Mouse (Mus musculus) thymus, postnatal 4 days (tissue): ENCODE measurements around the gene Gzmk.
A peak's percentile ranks its signal among the peaks of the same experiment; 100 is the strongest.
"Not testable (repeated sequence)": the region's sequence is repeated elsewhere in the genome, so short reads cannot be mapped to it uniquely, and the experiment has no call there.

Source experiments
- DNase-seq: peaks from one replicate; pipeline ENCODE4 v3.0.0; 2021

Gene Gzmk

DNA sequence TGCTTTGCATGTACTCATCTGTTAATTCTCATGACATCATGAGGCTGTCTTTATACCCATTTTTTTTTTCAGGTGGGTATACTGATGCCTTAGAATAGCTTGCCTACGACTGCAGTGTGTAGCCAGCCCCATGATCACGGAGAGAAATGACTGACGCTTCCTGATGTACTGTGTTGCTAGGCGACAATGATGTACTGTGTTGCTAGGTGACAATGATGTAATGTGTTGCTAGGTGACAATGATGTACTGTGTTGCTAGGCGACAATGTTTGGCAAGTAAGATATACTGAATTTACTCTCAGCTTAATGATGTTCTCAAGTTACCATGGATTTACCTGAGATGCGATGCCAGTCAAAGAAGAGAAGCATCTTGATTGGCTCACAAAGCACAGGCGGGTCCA, at the start of gene Gzmk:
Gene Gzmk (minus strand): TSS at position 98 of the 400 bp plus-strand sequence.
- no peak for DNase-seq

DNA sequence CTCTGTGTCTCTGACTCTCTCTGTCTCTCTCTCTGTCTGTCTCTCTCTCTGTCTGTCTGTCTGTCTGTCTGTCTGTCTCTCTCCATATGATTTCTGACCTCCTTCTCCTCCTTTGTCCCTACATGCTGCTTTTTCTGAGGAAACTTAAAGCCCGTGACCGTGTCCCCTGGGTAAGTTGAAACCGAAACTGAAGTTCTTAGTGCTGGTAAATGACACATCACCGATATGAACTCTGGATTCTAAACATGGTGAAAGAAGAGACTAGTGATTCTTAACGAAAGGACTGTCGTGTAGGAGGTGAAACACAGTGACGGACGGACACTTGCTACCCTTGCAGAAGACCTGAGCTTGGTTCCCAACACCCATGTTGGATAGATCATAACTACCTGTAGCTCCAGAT, 45.5 kb upstream of the Gzmk start:
- DNase-seq, result no peak

DNA sequence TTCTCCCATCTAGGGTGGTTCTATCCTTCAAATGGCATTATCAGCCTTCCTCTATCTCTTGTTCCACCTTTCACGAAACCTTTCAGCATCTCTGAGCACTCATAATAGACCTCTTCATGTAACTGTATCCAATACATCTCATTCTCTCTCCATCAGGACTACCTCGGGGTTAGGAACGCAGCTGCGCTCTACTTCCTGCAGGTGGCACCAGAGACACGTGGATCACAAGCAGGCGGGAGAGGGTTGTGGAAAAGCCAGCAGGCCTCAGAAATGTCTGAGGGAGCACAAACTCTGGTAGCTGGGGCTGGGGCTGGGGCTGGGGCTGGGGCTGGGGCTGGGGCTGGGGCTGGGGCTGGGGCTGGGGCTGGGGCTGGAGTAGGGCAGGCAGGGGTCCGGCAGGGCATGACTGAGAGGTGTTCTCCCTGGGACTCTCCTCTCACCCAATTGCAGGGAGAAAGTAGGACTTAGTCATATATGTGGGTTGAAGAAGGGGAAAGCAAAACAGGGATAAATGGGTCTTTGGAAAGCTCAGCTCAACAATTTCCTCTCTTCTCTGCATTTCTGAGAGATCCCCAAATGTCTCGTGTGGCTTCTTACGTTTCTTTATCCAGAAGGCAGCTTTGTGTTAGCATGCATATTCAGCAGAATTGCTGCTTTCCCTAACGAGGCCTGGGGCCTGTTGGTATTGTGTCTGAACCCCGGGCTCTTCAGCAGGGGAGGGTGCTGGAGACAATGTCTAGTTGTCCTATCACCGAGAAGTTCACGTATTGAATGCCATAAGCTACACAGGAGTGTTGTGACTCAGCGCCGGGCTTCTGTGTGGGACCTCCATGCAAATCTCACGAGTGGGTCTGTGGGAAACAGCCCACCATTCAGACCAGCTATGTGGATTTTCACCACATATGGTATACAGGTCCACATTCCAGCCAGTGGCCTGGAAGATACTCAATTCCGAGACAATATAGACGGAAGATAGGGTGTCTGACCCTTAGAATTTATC, 44.4 kb upstream of the Gzmk start:
- peak; percentile 79 for DNase-seq

DNA sequence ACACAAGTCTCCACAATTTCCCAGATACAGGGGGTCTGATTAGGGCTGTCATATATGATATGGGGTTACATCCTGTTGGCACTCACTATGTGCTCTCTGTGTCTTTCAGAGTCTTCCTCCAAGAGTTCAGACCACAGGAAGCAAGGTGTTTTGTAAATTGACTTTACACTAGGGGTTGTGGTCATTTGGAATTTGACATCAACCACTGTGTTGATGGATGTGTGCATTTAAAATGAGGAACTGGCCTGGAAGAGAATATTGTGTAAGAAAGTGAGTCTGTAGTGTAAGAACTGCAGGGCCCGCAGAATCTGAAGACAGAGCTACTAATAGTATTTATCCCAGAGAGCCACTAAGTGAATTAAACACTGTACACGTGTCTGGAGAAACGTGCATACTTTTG, 41.5 kb upstream of the Gzmk start:
- no peak for DNase-seq

DNA sequence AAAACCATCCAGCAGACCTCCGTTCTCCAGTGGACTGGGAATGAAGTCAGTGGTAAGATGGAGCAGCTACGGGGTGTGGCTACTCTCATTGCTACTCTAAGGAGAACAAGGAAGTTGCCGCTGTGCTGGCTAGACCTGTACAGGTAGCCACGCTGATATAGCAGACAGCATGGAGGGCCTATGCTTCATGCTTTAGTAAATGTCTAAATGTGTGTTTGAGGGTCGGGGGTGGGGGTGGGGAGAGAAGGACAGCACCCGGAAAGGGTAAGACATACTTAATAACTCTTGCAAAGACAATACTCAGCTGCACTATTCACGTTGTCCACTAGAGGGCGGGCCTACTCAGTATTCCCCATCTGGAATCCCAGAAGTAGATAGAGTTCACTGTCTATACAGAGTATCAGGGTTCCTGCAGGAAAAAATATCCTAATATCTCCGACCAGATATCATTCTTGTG, 40.8 kb upstream of the Gzmk start:
- peak; percentile 80 for DNase-seq

DNA sequence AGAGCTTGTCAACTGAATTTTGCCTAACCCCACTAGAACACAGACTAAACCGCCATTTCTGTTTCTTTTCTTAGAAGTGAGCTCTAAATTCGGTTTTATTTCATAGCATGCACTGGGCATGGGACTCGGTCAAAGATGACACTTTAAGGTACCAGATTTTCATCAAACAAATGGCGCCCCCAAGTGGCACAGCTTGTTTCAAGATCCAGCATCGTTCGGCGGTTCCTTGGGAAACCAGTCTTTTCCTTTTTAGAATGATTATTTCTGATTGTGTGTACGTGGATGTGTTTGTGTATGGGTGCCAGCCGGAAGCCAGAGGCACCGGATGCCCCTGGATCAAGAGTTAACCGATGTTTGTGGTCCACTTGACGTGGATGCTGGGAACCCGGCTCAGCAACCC, 39.5 kb upstream of the Gzmk start:
- DNase-seq, result peak; percentile 78

DNA sequence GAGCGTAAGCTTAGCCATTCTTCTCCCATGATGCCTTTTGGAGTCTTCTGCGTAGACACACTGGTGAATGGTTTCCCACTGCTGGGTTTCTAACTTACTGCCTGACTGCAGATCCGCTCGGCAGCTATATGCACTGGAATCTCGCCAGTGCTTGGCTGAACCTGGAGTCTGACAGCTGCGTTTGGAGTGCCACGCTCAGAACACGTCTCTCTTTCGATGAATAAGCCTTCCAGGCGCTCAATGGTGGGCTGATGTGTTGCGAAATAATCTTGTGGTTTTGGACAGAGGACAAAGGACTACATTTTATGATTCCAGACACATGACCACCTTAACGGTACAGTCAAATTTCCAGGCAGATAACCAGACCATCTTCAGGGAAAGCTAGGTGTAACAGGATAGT, 37.1 kb upstream of the Gzmk start:
- DNase-seq, result no peak

DNA sequence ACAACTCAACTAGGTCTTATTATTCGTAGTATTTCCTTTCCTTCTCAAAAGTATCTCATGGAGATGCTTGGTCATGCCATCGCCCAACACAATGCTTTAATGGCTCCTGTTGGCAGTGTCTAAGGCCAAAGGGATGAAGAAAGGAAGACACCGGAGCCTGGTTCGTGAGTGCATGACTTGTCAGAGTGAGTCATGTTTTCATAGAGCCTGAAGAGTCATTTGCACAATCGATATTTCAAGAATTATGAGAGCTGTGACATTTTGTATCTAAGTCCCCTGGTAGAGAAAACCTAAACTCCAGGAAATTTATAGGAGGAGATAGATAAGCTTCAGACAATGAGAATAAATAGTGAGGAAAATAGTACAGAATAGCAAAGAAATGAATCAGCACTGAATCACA, 33.5 kb upstream of the Gzmk start:
- no peak for DNase-seq

DNA sequence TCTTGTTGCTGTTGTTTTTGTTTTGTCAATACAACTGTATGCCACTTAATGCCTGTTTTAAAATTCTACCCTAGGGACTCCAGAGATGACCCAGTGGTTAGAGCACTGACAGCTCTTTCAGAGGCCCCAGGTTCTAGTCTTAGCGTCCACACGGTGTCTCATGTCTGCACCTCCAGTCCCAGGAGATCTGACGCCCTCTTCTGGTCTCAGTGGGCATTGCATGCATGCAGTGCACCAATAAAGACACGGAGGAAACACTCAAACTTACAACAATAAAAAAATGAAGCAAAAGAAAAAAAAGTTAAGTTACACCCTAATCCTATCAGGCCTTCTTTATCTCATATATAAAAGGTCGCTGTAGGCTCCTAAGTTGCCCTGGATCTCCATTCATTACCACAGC, 31.5 kb upstream of the Gzmk start:
- DNase-seq, result peak; percentile 69

DNA sequence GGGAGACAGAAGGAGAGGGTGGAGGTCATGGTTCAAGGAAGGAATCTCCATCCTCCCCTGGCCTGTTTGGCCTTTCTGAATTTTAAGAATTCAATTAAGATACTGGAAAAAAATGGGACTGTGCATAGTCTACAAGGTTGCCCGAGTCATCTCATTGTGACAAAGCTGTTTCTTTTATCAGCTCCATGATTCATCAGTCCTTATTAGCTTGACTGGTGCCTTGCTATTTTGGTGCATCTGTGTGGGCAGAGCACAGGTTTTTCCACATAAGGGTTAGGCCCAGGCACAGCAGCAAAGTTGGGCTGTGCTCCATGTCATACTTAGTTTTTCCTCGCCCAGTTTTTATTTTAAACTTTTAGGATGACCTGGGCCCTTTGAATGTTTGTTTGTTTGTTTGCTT, 31.1 kb upstream of the Gzmk start:
- no peak for DNase-seq

DNA sequence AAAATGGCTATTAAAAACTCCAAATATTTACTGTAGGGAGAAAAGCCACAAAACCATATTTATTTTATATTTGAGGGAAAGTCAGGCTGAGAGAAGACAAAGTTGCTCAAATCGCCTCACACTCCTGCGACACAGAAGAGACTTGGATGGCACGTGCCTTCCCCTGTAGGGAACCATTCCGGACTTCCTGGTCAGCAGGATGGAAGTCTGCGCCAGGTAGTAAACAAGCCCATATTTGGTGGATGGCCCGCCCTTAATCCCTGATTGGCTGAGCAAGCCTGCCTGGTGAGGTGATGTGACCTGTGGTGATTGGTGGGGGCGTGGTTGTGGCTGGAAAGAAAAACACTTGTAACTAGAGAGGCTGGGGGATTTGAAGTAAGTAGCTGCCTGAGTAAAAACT, 26.9 kb upstream of the Gzmk start:
- not testable (repeated sequence) for DNase-seq

DNA sequence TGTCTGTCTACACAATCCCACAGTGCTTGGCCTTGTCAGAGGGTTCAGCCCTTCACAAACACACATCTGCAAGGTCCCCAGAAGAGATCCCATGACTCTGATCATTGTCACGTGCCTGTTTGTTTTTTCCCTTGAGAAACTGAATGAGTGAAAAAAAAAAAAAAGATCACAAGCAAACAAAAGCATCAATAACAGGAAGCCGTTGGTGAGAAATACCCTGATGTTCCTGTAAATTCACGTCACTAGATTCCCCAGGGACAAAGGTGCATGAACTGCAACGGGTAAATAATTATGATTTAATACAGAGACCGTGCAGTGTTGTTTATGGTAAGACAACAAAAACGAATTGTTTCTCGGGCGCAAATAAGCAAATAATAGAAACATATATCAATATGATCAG, 19.3 kb upstream of the Gzmk start:
- DNase-seq, result no peak

DNA sequence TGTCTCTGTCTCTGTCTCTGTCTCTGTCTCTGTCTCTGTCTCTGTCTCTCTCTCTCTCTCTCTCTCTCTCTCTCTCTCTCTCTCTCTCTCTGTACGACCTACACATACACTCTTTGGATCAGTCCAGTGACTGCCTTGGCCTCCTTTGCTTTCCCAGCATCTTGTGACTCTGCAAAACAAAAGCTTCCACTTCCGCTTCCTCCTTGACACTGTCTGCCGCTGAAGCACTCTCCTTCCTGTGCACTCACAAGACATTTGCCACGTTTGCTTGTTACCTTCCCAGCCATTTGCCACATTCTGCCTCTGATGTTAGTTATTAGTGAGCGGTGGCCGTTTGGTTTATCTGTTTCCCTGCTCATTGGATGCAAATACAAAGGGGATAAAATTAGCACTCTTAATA, 16.4 kb upstream of the Gzmk start:
- DNase-seq, result peak; percentile 20

DNA sequence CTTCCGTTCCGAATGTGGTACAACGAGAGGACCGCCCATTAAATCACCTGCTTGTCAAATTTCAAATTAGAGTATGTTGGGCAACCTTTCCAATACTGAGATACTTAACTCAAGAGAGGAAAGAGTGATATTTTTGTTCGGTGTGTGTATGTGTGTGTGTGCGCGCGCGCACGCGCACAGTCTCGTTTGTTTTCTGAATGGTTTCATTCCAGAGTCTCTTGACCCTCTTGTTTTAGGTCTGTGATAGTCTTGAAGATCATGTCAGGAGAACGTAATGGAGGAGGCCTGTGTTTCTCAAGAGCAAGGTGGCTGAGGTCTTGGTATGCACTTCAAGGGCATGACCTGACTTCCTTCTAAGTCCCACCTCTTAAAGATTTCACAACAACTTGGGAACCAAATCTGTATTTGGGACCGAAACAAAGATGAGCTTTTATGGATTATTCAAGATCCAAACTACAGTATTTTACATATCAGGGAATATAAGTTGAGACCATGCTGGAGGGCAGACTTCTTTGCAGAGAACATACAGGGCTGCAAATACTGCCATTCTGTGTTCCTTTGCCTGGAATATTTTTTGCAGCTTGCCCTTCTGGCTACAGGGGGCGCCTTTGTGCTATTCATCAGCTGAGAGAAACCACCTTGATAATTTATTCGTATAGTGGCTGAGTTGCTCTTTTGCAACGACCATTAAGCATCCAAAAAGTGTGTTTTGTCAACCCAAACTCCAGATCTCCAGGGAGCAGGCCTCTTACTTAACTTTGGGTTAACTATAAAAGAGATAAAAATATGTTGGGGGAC, 2.2 kb upstream of the Gzmk start:
- DNase-seq, result peak; percentile 54

DNA sequence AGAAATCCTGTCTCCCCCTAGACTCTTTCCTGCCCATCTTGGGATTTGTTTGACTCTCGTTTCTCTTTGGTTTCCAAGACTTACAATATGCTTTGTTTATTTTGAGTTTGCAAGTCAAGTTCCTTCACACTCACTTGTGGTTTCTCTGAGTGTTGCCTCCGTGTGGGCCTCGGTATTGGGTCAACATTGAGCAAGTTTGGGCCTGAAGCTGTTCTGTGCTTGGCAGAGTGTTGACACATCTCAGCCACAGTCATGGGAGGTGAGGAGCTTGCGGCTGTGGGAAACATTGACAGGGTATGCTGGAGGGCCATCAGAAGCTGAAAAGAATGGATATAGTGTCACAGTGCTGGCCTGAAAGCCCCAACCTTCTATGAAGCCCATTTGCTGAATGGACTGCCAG, 1.4 kb upstream of the Gzmk start:
- no peak for DNase-seq

DNA sequence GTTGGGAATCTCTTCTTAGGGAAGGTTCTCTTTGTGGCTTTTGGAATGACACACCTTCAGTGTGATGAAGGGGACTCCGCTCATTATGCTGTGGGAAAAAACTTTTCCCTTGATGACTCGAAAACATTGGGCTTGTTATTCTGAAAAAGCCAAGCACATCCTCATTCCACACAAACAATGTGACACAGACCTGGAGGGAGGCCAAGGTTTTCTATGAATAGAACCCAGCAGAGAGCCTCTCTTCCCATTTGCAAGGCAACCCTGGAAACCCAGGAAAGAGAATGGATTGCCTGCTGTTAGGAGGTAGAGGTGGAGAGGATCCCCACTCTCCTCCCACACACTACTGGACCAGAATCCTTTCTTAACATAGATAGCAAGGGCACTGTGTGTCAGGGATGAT, 1.6 kb downstream of the Gzmk start:
- no peak for DNase-seq

DNA sequence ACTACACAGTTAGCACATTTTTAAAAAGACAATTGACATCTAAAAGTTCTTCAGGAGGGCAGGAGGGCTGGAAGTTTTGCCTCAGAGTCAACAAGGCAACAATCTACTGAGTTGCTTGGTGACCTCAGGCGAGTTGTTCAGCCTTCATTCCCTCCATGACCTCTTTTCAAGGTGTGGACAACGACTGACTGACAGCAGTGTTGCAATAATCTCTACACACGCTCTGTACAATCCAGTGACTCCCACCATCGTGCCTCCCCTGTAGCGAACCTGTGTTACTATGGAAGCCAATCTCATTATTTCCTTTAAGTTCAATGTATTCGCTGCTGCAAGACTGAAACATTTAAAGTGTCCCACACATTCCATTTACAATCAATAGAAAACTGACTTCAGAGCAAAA, 3.9 kb downstream of the Gzmk start:
- no peak for DNase-seq

DNA sequence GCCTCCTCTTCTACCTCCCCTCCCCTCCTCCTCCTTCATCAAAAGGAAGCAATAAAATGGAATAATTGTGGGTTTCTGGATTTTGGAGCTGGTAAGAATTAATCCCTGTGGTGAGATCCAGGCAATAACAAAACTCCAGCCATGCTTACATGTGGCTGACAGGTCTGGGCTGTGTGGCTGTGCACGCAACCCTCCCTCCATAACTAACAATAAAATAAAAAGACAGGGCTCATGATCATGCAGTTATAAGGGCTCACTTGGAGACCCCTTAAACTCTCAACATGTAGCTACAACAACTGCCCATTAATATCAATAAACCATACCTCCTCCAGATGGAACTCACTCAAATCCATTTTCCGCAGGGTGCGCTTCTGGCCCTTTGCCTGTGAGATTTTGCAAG, 11.8 kb downstream of the Gzmk start:
- no peak for DNase-seq

DNA sequence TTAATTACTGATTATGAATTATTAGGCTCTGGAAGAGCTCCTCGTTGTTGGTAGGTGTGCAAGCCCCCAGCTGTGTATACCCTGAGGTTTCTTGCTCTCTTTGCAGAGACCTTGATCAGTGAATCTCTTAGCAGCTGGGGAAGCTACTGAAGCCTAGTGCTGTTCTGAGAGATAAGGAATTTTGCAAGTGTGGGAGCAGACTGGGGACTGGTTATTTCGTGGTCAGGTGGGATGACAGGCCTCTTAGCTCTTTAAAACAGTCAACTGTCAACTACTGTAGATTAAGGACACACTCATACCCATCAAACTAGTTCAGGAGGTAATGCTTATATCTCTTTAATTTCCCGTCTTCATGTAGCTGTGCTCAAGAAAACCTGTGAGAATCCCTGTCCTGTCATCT, 13.3 kb downstream of the Gzmk start:
- DNase-seq, result no peak

DNA sequence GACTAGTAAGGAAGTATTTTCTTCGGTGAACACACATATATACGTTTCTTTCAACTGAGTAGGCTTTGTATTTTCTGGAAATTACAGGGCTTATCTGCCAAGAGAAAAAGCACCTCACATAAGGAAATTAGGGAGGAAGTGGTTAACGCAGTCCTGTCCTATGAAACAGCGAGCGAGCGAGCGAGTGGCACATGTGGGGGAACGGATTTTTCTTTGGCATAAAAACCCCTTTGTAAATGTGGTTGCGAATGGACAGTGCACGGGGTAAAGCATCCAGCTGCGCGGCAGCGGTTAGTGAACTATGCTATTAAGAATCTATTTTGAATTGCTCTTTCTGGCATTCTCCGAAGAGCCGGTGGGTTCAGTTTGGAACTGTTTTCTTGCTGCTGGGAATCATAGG, 14.4 kb downstream of the Gzmk start:
- DNase-seq, result peak; percentile 28

DNA sequence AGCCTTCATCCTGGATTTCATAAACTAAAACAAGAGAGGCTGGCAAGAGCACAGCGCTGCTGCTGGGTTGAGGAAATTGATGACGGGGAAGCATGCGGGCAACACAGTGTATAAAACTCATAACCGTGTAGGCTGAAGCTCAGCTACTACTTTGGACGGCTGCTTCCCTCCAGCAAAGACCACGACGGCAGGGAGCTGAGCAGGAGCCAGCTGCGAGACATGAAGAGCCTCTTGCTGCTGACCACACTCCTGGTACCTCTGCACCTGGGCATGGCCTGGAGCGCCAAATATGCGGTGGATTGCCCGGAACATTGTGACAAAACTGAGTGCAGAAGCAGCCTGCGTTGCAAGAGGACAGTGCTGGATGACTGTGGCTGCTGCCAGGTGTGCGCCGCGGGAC, 16.1 kb downstream of the Gzmk start, which contains the start of gene Esm1:
Gene Esm1 (plus strand): TSS at position 36 of the 400 bp plus-strand sequence.
- peak; percentile 49 for DNase-seq

DNA sequence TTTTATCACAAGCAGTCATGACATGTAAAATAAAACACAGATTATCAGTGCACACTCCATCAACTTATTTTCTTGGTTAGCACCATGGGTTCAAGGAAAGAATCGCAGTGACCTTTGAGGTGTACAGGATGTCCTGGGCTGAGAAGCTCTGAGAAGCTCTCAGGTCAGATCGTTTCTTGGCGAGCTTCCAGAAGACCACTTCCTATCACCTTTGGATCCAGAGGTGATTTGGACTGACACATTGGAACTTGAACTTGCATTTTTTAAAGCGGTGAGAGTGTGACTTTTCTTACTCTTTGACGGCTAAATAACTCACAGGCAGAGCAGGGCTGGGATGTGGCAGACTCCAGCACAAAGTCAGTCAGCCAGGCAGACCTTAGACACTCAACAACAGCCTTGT, 20.4 kb downstream of the Gzmk start:
- DNase-seq, result no peak

DNA sequence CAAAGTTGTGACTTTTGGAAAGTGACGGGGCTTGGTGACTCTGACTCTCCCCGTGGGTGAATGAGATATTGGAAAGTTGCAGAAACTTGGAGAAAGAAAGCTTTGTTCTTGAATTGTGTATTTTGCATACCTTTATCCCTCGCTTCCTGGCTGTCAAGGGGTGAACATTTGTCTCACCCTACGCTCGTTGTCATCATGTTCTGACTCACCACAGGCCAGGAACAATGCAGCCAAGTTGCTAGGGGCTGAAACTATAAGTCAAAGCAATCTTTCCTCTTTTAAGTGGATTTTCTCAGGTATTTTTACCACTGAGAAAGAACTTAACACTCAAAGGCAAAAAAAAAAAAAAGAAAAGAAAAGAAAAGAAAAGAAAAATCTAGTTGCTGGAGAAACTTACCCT, 22.6 kb downstream of the Gzmk start:
- no peak for DNase-seq

DNA sequence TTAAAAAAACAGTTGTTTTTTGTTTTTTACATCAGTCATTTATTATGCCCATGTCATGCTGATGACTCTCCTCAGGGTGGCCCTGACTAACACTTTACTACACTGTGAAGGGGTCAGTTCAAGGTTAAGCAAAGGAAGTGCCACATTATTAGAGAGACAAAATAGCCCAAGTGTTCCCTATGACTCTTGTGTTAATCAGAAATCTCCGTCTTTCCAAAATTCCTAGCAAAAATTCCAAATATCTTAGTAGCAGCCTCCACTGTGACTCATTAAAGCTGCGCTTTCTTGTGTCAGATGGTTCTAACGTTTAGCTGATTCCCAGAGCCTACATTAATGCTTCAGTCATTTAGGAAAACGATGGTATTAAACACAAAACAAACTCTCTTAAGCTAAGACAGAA, 23.5 kb downstream of the Gzmk start:
- DNase-seq, result no peak
